Mouse (Mus musculus) heart, postnatal 0 days (tissue): ENCODE results near the gene Hist1h2ap. TPM values are rescaled to one million over a fixed set of nuclear protein-coding genes. Genes with fewer than 3 reads are reported as not detected.
"Not testable (repeated sequence)": the region's sequence is repeated elsewhere in the genome, so short reads cannot be mapped to it uniquely, and the experiment has no call there.

Source experiments
- ATAC-seq: fragments of 200-750 bp; cut with Nextera tagmentation; 2 replicates; pipeline ENCODE4 v1.8.0; 2017; ENCODE audit warnings: low read depth, moderate number of reproducible peaks, moderate library complexity; ENCODE audit not compliant: insufficient read depth
- DNase-seq: peaks from one replicate; pipeline ENCODE4 v3.0.0-alpha.2; 2016; ENCODE audit warnings: low spot score
- H3K27ac ChIP-seq: fragments of 300-500 bp; sonication (generic); 2 replicates; pipeline ENCODE4 v1.5.1; 2014; ENCODE audit warnings: low read depth, mild to moderate bottlenecking
- H3K27me3 ChIP-seq: fragments of 300-500 bp; sonication (generic); 2 replicates; pipeline ENCODE4 v1.6.1; 2014; ENCODE audit warnings: low read length, mixed read lengths; ENCODE audit not compliant: control insufficient read depth, insufficient read depth
- H3K36me3 ChIP-seq: fragments of 300-500 bp; sonication (generic); replicated peaks from 2 replicates; pipeline ENCODE4 v1.6.1; 2014; ENCODE audit warnings: low read length, mixed read lengths; ENCODE audit not compliant: control insufficient read depth, insufficient read depth
- H3K4me1 ChIP-seq: fragments of 300-500 bp; sonication (generic); 2 replicates; pipeline ENCODE4 v1.6.1; 2014; ENCODE audit warnings: antibody characterized with exemption; ENCODE audit not compliant: control insufficient read depth, insufficient read depth
- H3K4me2 ChIP-seq: fragments of 300-500 bp; sonication (generic); 2 replicates; pipeline ENCODE4 v1.6.1; 2014; ENCODE audit warnings: low read depth, mild to moderate bottlenecking, low read length, moderate library complexity
- H3K4me3 ChIP-seq: fragments of 300-500 bp; sonication (generic); 2 replicates; pipeline ENCODE4 v1.5.1; 2014; ENCODE audit warnings: low read depth, low read length
- H3K9ac ChIP-seq: fragments of 300-500 bp; sonication (generic); replicated peaks from 2 replicates; pipeline ENCODE4 v1.6.1; 2014; ENCODE audit warnings: low read depth, low read length, mixed read lengths
- H3K9me3 ChIP-seq: fragments of 300-500 bp; sonication (generic); replicated peaks from 2 replicates; pipeline ENCODE4 v1.6.1; 2016; ENCODE audit warnings: low read length; ENCODE audit not compliant: control insufficient read depth
- CTCF ChIP-seq: IDR thresholded peaks from 2 replicates; pipeline ENCODE4 v1.5.1; 2016; ENCODE audit warnings: antibody characterized with exemption, control low read depth, low read depth
- EP300 ChIP-seq: IDR thresholded peaks from 2 replicates; pipeline ENCODE4 v1.6.1; 2016; ENCODE audit warnings: antibody characterized with exemption, low read depth
- WGBS: fragments of 180-500 bp; shearing (Covaris S2); extraction: QIAGEN DNeasy Blood & Tissue Kit; methylation state at CpG from one replicate; pipeline ENCODE4 v1.1.7; 2014; 5-methylcytosine and 5-hydroxymethylcytosine counted together
- polyA plus RNA-seq: library from polyadenylated mRNA; unstranded; fragments of >200 nt; fragmentation: Nextera tagmentation; extraction: Ambion mirVana; gene quantifications from 2 replicates; pipeline ENCODE4 v1.2.1, GENCODE M21; 2015
- total RNA-seq: library from RNA; depleted of rRNA; stranded (reverse); fragments of >200 nt; gene quantifications from 2 replicates; pipeline ENCODE4 v1.2.3, GENCODE M21; 2014; ENCODE audit warnings: low replicate concordance

Gene Hist1h2ap
- total and polyA plus RNA-seq, 2 experiments from 2014 or later: 664 to 1,927 TPM

DNA sequence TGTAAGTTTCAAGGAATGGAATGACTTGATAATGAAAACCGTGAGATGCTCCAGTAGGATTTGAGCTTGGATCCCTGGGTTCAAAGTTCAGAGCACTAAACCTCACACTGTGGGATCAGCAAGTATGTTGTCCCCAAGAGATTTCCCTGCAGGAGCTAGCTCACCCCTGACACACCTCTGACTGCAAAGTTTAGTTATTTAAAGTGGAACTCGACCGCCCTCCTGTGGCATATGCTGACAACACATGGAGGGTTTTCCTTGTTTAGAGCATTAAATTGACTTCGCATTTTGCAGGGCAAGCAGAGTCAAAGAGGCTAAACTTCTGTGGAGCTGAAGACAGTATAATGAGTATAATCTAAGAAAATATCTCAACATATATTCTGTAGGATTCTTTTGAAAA is 30.2 kb downstream of the Hist1h2ap start:
- not testable (repeated sequence) for H3K9me3 ChIP-seq, H3K27ac ChIP-seq, H3K9ac ChIP-seq, H3K27me3 ChIP-seq, H3K4me2 ChIP-seq, DNase-seq, H3K4me3 ChIP-seq, H3K4me1 ChIP-seq, H3K36me3 ChIP-seq
- ATAC-seq: peak; percentile 66; the same call in 1 of the 2 replicates
- no CpG with 5 or more reads among the region's 4 CpGs for WGBS

DNA sequence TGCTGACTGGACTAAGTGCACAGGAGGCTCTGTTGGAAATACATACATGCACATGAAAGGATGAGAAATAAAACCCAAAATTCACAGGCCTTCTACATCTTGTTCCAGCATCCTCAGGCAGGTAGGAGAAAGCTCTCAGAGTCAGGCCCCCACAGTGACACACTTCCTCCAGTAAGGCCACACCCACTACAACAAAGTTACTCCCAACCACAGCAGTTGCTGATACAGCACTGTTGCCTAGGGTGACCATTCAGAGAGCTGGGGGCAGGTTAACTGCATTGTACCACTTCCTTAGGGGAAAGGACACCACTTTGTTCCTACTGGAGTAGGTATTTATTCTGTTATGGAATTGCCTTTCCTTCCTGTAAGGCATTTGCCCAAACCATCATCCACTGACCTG is 36.1 kb downstream of the Hist1h2ap start:
- H3K27ac ChIP-seq, H3K9me3 ChIP-seq, ATAC-seq, H3K4me1 ChIP-seq, H3K9ac ChIP-seq, H3K4me3 ChIP-seq, H3K4me2 ChIP-seq, H3K36me3 ChIP-seq, H3K27me3 ChIP-seq, DNase-seq: not testable (repeated sequence)

GRCm38 (mm10) chr13:21795584-21795983 is 37.7 kb downstream of the Hist1h2ap start:
- H3K4me3 ChIP-seq: no peak overlapping the region
- no peaks in the 10 kb centered on the region for H3K27me3 ChIP-seq
- H3K36me3 ChIP-seq: no peaks in the 10 kb centered on the region
- no peaks in the 10 kb centered on the region for H3K9me3 ChIP-seq
- WGBS: 87% methylated on average over 7 of the region's 7 CpGs
- H3K4me2 ChIP-seq: no peak overlapping the region
- TF ChIP-seq CTCF (no peak), EP300 (no peak)
- H3K9ac ChIP-seq: no peak overlapping the region
- DNase-seq (no peak), ATAC-seq (no peak)
- H3K4me1 ChIP-seq: peaks cover 5% of the 10 kb centered on the region; the same call in 1 of the 2 replicates
- no peak overlapping the region for H3K27ac ChIP-seq

GRCm38 (mm10) chr13:21790601-21791283 is 42.6 kb downstream of the Hist1h2ap start:
- Histone ChIP-seq H3K9ac (peak overlapping the region; percentile 18), H3K27me3 (no peaks in the 10 kb centered on the region), H3K4me1 (peaks cover 22% of the 10 kb centered on the region), H3K27ac (no peak overlapping the region), H3K4me3 (peak overlapping the region; percentile 30), H3K4me2 (peak overlapping the region; percentile 60), H3K36me3 (no peaks in the 10 kb centered on the region), H3K9me3 (no peaks in the 10 kb centered on the region)
- TF ChIP-seq CTCF: no peak
- TF ChIP-seq EP300: no peak
- ATAC-seq (no peak), DNase-seq (peak; percentile 18)
- 7% methylated on average over 18 of the region's 18 CpGs for WGBS

GRCm38 (mm10) chr13:21789925-21790324 is 43.4 kb downstream of the Hist1h2ap start:
- TF ChIP-seq CTCF (no peak), EP300 (no peak)
- Histone ChIP-seq H3K9me3 (no peaks in the 10 kb centered on the region), H3K27me3 (no peaks in the 10 kb centered on the region), H3K4me1 (peaks cover 24% of the 10 kb centered on the region), H3K9ac (no peak overlapping the region), H3K27ac (no peak overlapping the region), H3K4me2 (no peak overlapping the region), H3K36me3 (no peaks in the 10 kb centered on the region), H3K4me3 (no peak overlapping the region)
- WGBS: 57% methylated on average over 6 of the region's 6 CpGs
- ATAC-seq (no peak), DNase-seq (no peak)
